Mouse (Mus musculus) G1E-ER4 (cell line): ENCODE results near the gene Arid1b. TPM values are rescaled to one million over a fixed set of nuclear protein-coding genes. Genes with fewer than 3 reads are reported as not detected.

Source experiments
- GATA1 ChIP-seq: IDR thresholded peaks from one replicate; pipeline ENCODE4 v1.8.0; 2012; ENCODE audit warnings: low read length, inconsistent platforms
- polyA plus RNA-seq: library from polyadenylated mRNA; stranded (reverse); fragments of >175 nt; gene quantifications from 2 replicates; pipeline ENCODE4 v1.2.3, GENCODE M21; 2012

Arid1b gene
- polyA plus RNA-seq, 1 experiment = 37.7 TPM

DNA sequence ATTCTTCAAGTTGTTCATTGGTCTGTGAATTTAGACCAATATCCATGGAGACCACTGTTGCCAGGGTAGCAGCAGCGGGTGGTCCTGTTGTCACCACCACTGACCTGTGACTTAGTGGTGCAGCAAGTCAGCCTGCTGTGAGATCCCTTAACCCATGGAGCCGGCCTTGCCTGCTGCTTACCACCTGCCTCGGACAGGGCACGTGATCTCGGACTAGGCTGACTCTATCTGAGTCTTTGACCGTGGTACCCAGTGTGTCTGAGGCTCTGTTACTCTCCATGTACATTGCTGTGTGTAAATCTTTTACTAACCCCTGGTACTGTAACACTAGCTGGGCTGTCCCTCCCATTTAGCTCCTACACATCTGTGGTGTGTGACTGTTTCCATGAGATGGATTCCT, 335.9 kb downstream of the Arid1b start:
- TF ChIP-seq GATA1 = no peak

DNA sequence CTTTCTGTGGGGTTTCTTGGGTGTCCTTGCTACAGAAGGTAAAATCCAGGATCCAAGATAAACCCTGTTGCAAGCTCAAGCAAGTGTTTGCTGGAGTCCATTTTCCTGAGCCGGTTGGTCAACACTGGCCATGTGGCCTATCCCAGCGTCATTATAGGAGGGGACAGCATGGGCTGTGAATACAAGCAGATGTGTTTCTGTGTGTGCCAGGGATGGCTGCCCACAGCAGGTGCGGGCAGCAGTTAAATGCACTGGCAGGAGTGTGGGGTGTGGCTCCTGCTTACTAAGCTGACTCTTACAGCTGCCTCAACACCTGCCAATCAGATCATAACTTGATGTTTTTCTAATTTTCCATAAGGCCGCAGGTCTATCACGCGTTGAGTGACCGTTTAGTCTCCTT, 336.5 kb downstream of the Arid1b start:
- no peak for TF ChIP-seq GATA1

DNA sequence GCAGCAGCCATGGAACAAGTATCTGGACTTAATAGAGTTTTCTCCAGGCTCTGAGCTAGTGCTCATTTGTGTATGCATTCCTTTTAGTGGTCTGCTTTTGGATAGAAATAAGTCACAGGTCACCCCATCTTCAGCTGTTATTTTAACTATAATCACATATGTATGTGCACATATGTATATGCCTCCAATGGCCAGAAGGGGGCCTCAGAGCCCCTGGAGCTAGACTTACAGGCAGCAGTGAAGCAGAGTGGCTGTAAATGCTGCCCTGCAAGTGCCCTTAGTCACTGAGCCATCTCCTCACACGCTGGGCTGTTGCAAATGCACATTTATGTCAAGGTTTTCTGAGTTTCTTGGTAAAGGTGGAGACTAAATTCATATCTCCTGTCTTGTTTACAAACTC, 337.3 kb downstream of the Arid1b start:
- TF ChIP-seq GATA1 = no peak

DNA sequence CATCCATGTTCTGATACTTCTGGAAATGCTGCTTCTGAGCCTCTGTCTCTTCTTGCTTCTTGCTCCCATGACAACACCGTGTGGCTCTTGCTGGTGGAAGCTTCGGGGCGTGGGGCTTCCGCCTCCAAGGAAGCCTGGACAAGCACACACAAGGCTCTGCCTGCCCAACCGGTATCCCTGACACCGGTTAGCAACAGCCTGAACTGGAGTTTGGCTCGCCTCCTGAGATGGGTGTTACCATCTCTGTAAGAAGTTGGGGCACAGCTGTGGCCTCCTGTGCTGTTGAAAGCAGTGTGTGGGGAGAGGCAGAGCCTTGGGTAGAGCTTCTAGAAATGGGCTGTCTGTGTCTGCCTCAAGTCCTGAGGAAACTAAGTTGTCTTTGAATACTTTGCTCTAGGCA, 340.4 kb downstream of the Arid1b start:
- no peak for TF ChIP-seq GATA1

DNA sequence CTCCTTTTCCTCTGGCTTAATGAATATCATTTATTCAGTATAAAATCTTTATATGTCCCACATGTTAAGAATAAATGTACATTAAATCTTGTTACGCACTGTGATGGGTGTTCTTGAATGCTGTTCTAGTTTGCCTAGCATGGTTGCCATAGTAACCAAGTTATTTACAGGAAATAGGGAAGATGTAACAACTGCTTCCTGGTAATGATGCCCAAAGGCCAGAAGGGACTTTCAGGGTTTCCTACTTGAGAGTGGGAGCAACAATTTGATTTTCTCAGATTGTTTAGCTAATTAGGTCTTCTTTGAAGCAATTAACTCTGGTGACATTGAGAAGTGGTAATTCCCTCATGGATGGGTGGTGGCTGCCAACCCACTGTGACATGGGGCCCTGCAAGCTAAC, 350.3 kb downstream of the Arid1b start:
- TF ChIP-seq GATA1 = no peak

DNA sequence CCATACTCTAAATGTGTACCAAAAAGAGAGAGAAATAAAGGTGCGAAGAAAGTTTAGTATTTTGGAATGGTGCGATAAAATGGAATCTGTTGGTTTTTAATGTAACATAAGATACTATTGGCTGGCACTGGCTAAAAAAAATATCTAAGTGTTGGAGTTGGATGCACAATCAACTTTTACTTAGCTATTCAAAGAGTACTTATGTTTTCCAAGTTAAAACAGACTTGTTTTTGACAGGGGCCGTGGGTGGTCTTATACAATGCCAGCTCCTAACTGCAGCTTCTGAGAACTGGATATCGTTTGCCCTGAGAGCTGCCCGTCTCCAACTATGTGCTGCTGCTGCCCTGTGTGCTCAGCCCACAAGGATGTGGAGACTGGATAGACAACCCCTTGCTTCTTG, 351.7 kb downstream of the Arid1b start:
- TF ChIP-seq GATA1 = no peak

DNA sequence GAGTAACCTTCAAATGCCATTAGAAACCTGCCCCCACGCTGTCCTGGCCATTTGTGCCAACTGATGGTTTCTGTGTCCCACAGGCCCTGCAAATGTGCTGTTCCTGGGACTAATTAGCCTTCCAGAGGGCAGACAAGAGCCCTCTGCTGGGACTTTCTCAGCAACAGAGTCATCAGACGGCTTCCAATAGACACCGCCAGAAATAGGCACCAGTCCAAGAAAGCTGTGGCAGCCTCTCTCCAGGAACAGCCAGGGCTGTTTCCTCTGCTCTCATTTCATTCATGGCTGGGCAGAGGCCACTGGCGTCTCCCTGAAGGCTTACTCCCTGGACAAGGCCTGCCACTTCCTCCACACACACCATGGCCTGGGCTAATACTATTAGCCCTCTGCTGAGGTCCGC, 358.8 kb downstream of the Arid1b start:
- no peak for TF ChIP-seq GATA1

DNA sequence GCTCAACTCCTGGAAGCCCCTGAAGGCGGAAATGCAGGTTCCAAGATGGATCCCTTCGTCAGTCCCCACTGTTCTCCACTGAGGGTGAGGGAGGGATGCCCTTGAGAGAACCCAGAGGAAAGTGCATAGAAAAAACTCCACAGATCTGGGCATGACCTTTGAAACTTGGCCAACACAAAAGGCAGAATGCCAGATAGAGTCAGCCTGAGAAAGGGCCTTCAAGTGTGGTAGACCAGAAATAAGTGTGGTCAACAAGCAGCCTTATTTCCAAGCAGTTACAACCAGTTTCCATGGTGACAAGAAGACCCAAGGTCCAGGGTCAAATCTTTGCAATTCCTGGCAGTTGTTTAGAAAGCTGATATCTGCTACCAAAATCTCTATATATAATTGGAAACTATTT, 366.6 kb downstream of the Arid1b start:
- no peak for TF ChIP-seq GATA1

DNA sequence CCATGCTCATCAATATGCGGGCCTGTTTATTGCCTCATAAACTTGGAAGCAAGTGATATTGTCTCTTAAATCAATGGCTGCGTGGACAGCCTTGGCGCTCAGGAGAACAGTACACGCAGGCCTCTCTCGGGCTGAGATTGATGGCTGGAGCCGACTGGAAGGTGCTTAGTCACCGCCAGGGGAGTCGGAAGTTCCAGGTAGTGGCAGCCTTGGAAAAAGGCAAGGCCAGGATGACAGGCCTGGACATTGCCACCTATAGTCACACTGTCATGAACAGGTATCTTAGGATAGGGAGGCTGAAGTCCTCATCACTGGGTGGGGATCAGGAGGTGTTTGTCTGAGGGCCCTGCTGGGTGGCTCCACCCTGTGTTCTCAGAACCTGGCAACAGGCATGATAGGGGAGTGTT, 371.9 kb downstream of the Arid1b start:
- no peak for TF ChIP-seq GATA1

DNA sequence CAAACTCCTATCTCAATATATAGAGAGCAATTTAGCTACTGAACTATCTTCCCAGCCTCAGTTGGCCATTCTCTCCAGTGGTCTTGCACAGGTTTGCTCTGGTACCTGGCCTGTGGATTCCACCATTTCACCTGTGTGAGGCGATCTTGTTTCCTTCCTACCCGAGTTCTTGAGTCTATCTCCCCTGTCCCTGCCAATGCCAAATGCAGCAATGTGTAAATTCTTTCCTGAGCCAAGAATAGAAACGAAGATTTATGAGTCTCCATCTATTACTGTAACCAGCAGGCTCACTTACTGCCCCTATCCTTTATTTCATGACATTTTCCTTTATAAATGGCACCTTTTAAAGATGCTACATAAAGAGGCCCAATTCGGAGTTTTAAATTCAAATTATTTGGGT, 376.9 kb downstream of the Arid1b start:
- no peak for TF ChIP-seq GATA1

DNA sequence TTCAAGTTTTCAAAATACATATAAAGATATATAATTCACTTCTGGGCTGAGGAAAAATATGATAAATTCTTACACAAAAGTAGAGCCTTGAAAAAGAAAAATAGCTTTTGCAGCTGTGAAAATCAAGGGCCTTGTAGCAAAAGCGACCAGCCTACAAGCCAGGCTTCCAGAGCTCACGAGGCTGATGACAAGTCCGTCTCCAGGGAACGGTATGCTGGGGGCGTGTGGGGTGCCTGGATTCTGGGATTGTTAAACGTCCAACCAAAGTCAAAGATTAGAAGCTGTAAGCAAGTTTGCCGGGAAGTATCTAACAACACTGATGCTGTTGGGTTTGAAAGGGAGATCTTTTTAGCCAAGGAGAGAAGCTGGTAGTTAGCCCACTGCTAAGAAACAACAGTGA, 377.4 kb downstream of the Arid1b start:
- no peak for TF ChIP-seq GATA1

DNA sequence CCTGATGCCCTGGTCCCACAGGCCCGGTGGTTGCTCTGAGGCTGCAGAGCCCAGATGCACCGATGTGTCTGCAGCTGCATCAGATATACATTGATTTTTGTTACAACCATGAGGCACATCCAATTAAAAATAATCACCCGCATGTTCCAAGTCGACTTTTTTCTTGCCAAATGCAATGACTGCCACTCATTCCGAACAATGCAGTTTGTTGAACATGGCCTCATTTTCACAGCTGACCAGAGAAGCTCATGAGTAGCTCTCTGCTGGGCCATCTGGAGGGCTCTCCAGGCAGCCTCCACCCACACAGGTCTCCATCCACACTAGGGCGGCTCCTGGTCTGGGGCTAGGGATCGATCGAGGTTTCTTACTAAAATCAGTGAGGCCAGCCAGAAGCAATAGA, 378.8 kb downstream of the Arid1b start:
- no peak for TF ChIP-seq GATA1

DNA sequence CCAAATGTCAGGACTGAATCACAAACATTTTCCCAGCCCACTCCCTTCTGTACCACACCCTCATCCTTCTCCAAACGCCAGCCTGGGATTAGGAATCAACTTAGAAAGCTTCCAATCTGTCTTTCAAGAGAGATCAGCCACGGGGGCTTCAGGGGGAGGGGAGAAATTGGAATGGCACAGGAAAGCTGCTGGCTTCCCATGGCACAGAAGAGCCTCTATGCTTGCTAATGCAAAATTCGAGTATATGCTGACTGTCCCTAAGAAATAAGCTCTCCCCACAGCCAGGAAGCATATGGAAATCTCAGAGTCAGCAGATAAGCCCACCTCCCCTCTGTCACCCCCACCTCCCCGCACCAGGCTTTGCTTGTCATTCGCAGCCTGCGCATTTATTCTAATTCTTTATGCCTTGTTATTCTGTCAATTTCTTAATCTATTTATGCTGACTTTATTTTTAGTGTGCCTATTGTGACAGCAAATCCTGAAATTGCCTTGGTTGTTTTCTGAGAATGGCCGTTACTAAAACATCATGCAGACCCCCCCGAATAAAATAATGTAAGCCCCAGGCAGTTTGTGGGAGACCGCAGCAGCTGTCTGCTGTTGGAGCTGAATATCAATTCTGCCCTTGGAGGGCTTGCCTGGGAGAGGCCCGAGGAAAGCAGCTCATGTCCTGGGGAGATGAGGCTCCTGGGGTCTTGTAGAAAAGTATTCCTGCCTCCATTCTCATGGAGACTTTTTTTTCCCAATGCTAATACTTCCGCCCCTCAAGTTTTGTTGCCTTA, 383.2 kb downstream of the Arid1b start:
- TF ChIP-seq GATA1 = no peak

DNA sequence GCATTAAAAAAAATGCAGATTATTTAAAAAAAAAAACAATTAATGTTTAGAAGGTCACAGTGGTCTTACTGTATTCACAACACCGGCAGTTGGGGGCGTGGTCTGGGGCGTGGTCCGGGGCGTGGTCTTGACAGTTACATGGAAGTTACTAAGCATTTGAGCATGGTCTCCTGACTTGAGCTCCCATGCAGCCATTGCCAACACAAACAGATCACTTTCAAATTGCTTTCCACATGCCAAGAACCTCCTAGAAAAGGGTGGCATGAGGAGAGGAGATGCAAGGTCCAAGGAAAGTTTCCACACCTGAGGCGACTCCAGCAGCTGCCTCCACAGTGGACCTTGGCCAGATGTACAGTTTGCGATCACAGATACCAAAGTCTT, 383.8 kb downstream of the Arid1b start:
- no peak for TF ChIP-seq GATA1

DNA sequence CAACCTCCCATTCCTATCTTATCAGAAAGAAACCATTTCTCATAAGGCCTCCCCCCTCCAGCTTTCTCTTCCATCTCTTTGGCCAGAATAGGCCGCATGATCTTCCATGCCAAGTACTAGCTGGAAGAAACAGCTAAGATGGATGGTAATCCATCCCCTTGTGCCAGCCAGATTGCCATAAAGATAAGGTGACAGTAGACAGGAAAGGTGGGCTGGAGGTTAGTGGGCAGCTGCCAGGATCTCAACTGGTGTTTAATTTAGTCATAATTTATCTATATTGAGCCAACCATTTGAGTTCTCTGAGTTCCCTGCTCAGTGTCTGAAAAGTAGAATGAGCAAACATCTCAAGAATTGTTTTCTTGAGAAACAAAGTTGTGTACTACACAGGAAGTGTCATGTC, 391.6 kb downstream of the Arid1b start:
- no peak for TF ChIP-seq GATA1

DNA sequence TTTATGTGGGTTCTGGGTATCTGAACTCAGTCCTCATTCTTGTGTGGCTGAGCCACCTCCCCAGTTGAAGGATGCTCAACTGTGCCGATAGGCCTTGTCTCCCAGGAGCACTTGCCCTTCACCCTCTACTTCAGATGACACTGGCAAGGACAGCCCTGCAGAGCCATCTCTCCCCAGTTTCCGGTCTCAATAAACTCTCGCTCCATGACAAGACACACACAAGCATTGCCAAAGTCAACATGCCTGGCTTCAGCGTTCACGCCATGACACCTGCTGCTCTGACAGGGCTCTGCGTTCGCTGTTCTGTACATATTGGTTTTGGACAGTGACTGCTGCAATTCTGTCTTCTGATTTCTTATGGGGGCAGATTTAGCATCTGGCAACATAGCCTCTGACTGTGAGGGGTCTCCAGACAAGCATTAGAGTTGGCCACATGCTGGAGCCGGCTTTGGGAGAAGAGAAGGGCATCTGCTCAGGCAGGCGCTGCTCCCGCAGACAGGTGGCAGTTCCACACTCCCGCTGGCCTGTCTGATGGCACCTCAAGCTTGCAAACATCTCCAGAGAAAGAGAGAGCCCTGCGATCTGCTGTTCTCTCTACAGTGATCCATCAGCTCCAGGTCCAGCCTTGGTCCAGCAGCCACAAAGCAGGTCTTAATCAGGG, 392.9 kb downstream of the Arid1b start:
- TF ChIP-seq GATA1 = no peak

DNA sequence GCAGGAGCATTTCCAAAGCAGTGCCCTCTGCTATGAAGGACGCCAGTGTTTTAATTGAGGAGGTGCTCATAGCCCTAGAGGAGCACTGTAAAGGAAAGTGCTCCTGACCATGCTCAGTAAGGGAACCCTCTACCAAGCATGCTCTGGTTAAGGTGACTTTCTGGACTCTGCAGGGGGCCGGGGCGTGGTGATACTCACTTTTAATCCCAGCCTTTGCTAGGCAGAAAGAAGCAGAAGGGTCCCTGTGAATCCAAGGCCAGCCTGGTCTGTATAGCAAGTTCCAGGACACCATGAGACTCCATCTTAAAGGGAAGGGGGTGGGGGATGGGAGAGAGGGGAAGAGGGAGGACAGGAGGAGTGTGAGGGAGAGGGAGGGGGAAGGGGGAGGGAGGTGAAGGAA, 394.2 kb downstream of the Arid1b start:
- no peak for TF ChIP-seq GATA1
